Mouse (Mus musculus) heart, postnatal 0 days (tissue): ENCODE measurements at regions not wholly inside any gene's neighbourhood (a gene's known extent, or its start where the extent isn't known, plus 50 kb on each side); places are given as distances from the start of the nearest gene placed in this dataset.

Source experiments
- ATAC-seq: fragments of 200-750 bp; cut with Nextera tagmentation; 2 replicates; pipeline ENCODE4 v1.8.0; 2017; ENCODE audit warnings: low read depth, moderate number of reproducible peaks, moderate library complexity; ENCODE audit not compliant: insufficient read depth
- DNase-seq: peaks from one replicate; pipeline ENCODE4 v3.0.0-alpha.2; 2016; ENCODE audit warnings: low spot score
- H3K27ac ChIP-seq: fragments of 300-500 bp; sonication (generic); 2 replicates; pipeline ENCODE4 v1.5.1; 2014; ENCODE audit warnings: low read depth, mild to moderate bottlenecking
- H3K27me3 ChIP-seq: fragments of 300-500 bp; sonication (generic); 2 replicates; pipeline ENCODE4 v1.6.1; 2014; ENCODE audit warnings: low read length, mixed read lengths; ENCODE audit not compliant: control insufficient read depth, insufficient read depth
- H3K36me3 ChIP-seq: fragments of 300-500 bp; sonication (generic); replicated peaks from 2 replicates; pipeline ENCODE4 v1.6.1; 2014; ENCODE audit warnings: low read length, mixed read lengths; ENCODE audit not compliant: control insufficient read depth, insufficient read depth
- H3K4me1 ChIP-seq: fragments of 300-500 bp; sonication (generic); 2 replicates; pipeline ENCODE4 v1.6.1; 2014; ENCODE audit warnings: antibody characterized with exemption; ENCODE audit not compliant: control insufficient read depth, insufficient read depth
- H3K4me2 ChIP-seq: fragments of 300-500 bp; sonication (generic); 2 replicates; pipeline ENCODE4 v1.6.1; 2014; ENCODE audit warnings: low read depth, mild to moderate bottlenecking, low read length, moderate library complexity
- H3K4me3 ChIP-seq: fragments of 300-500 bp; sonication (generic); 2 replicates; pipeline ENCODE4 v1.5.1; 2014; ENCODE audit warnings: low read depth, low read length
- H3K9ac ChIP-seq: fragments of 300-500 bp; sonication (generic); replicated peaks from 2 replicates; pipeline ENCODE4 v1.6.1; 2014; ENCODE audit warnings: low read depth, low read length, mixed read lengths
- H3K9me3 ChIP-seq: fragments of 300-500 bp; sonication (generic); replicated peaks from 2 replicates; pipeline ENCODE4 v1.6.1; 2016; ENCODE audit warnings: low read length; ENCODE audit not compliant: control insufficient read depth
- CTCF ChIP-seq: IDR thresholded peaks from 2 replicates; pipeline ENCODE4 v1.5.1; 2016; ENCODE audit warnings: antibody characterized with exemption, control low read depth, low read depth
- EP300 ChIP-seq: IDR thresholded peaks from 2 replicates; pipeline ENCODE4 v1.6.1; 2016; ENCODE audit warnings: antibody characterized with exemption, low read depth
- WGBS: fragments of 180-500 bp; shearing (Covaris S2); extraction: QIAGEN DNeasy Blood & Tissue Kit; methylation state at CpG from one replicate; pipeline ENCODE4 v1.1.7; 2014; 5-methylcytosine and 5-hydroxymethylcytosine counted together

GRCm38 (mm10) chr6:35403341-35403910, 77.5 kb upstream of the Fam180a start:
- Histone ChIP-seq H3K27ac (peak overlapping the region; percentile 35; the same call in 1 of the 2 replicates), H3K9ac (no peak overlapping the region)
- 46% methylated on average over 5 of the region's 5 CpGs for WGBS

GRCm38 (mm10) chr6:35395726-35396125, 69.8 kb upstream of the Fam180a start:
- Histone ChIP-seq H3K9me3 (no peaks in the 10 kb centered on the region), H3K4me2 (no peak overlapping the region), H3K27me3 (no peaks in the 10 kb centered on the region), H3K4me1 (no peaks in the 10 kb centered on the region), H3K9ac (no peak overlapping the region), H3K27ac (no peak overlapping the region), H3K36me3 (no peaks in the 10 kb centered on the region), H3K4me3 (no peak overlapping the region)
- no peak for DNase-seq
- TF ChIP-seq EP300, result no peak
- TF ChIP-seq CTCF, result no peak
- no peak for ATAC-seq
- WGBS, result 92% methylated on average over 7 of the region's 9 CpGs

More at GRCm38 (mm10) chr6:35403341-35403910, 77.5 kb upstream of the Fam180a start:
- Histone ChIP-seq H3K27me3 (no peaks in the 10 kb centered on the region), H3K4me1 (peaks cover 20% of the 10 kb centered on the region), H3K4me2 (no peak overlapping the region), H3K36me3 (no peaks in the 10 kb centered on the region), H3K9me3 (no peaks in the 10 kb centered on the region), H3K4me3 (no peak overlapping the region)
- TF ChIP-seq EP300 (no peak), CTCF (no peak)
- ATAC-seq (0 out of 2 replicates have a peak, but pooled peaks have one; percentile 17), DNase-seq (no peak)

- Histone ChIP-seq H3K4me2 (no peak overlapping the region), H3K4me3 (no peak overlapping the region), H3K27me3 (no peaks in the 10 kb centered on the region), H3K27ac (no peak overlapping the region), H3K4me1 (no peaks in the 10 kb centered on the region), H3K9me3 (no peaks in the 10 kb centered on the region), H3K36me3 (no peaks in the 10 kb centered on the region), H3K9ac (no peak overlapping the region)
- TF ChIP-seq CTCF (no peak), EP300 (no peak)
- WGBS, result 59% methylated on average over 3 of the region's 3 CpGs
- DNase-seq (no peak), ATAC-seq (no peak)
These were observed 62.9 kb upstream of the Fam180a start for GRCm38 (mm10) chr6:35388827-35389226.

- H3K9me3 ChIP-seq, result no peaks in the 10 kb centered on the region
- H3K4me1 ChIP-seq, result peaks cover 4% of the 10 kb centered on the region; the same call in 1 of the 2 replicates
- no peak for ATAC-seq
- no peak for TF ChIP-seq EP300
- no peak for TF ChIP-seq CTCF
- no peak overlapping the region for H3K9ac ChIP-seq
- H3K36me3 ChIP-seq, result no peaks in the 10 kb centered on the region
- 76% methylated on average over 3 of the region's 3 CpGs for WGBS
- H3K4me3 ChIP-seq, result no peak overlapping the region
- H3K4me2 ChIP-seq, result no peak overlapping the region
- no peak for DNase-seq
- no peak overlapping the region for H3K27ac ChIP-seq
- H3K27me3 ChIP-seq, result no peaks in the 10 kb centered on the region
These were observed 55.6 kb upstream of the Fam180a start for GRCm38 (mm10) chr6:35381536-35381935.

- peak; percentile 87 for DNase-seq
- TF ChIP-seq CTCF (peak; percentile 89), EP300 (no peak)
- H3K27ac ChIP-seq, result no peak overlapping the region
These were observed 55.0 kb upstream of the Fam180a start for GRCm38 (mm10) chr6:35380721-35381466.

GRCm38 (mm10) chr6:35379890-35380289, 53.9 kb upstream of the Fam180a start:
- Histone ChIP-seq H3K9ac (no peak overlapping the region), H3K9me3 (no peaks in the 10 kb centered on the region), H3K4me3 (no peak overlapping the region), H3K4me1 (peaks cover 4% of the 10 kb centered on the region; the same call in 1 of the 2 replicates), H3K36me3 (no peaks in the 10 kb centered on the region), H3K27ac (no peak overlapping the region), H3K4me2 (peak overlapping the region; percentile 37), H3K27me3 (no peaks in the 10 kb centered on the region)
- no peak for TF ChIP-seq EP300
- peak; percentile 98 for TF ChIP-seq CTCF
- DNase-seq, result peak; percentile 90
- 9% methylated on average over 8 of the region's 8 CpGs for WGBS
- peak; percentile 45 for ATAC-seq

More at GRCm38 (mm10) chr6:35380721-35381466, 55.0 kb upstream of the Fam180a start:
- ATAC-seq, result peak; percentile 37; the same call in 1 of the 2 replicates
- 0 out of 2 replicates have a peak overlapping the region, but pooled peaks have one; percentile 41 for H3K9ac ChIP-seq
- H3K36me3 ChIP-seq, result no peaks in the 10 kb centered on the region
- H3K27me3 ChIP-seq, result no peaks in the 10 kb centered on the region
- H3K4me3 ChIP-seq, result peak overlapping the region; percentile 33
- H3K9me3 ChIP-seq, result no peaks in the 10 kb centered on the region
- peaks cover 4% of the 10 kb centered on the region; the same call in 1 of the 2 replicates for H3K4me1 ChIP-seq
- H3K4me2 ChIP-seq, result peak overlapping the region; percentile 58
- 21% methylated on average over 11 of the region's 11 CpGs for WGBS
